Mouse (Mus musculus): ENCODE measurements around the gene Cldn20.

Cldn20 gene

GRCm38 (mm10) chr17:3530549-3530948, 1.8 kb upstream of the Cldn20 start:
- no peak for DNase-seq

GRCm38 (mm10) chr17:3531641-3532040, 713 bp upstream of the Cldn20 start:
- no peak for DNase-seq

- no peak for DNase-seq
These were observed 1.1 kb downstream of the Cldn20 start for GRCm38 (mm10) chr17:3533425-3533824.

- no peak for DNase-seq
These were observed 8.0 kb downstream of the Cldn20 start for GRCm38 (mm10) chr17:3540304-3540703.

- no peak for DNase-seq
These were observed 8.7 kb downstream of the Cldn20 start for GRCm38 (mm10) chr17:3541033-3541432.

- no peak for DNase-seq
These were observed 15.4 kb downstream of the Cldn20 start for GRCm38 (mm10) chr17:3547725-3548124.

GRCm38 (mm10) chr17:3556251-3556650, 23.9 kb downstream of the Cldn20 start:
- no peak for DNase-seq

GRCm38 (mm10) chr17:3557331-3558311, 25.3 kb downstream of the Cldn20 start, which contains the start of gene Tfb1m:
Gene Tfb1m (minus strand): TSS chr17:3557781.
- DNase-seq = peak; percentile 96 to 97

- DNase-seq = no peak
These were observed 26.1 kb downstream of the Cldn20 start for GRCm38 (mm10) chr17:3558356-3558870.

GRCm38 (mm10) chr17:3560534-3560933, 28.2 kb downstream of the Cldn20 start:
- DNase-seq = no peak

GRCm38 (mm10) chr17:3562405-3562804, 30.1 kb downstream of the Cldn20 start:
- DNase-seq = peak; percentile 11 to 14

- peak; percentile 19 to 31 for DNase-seq
These were observed 38.5 kb downstream of the Cldn20 start for GRCm38 (mm10) chr17:3570876-3571275.
